Mouse (Mus musculus): ENCODE results near the gene Ttc27. TPM values are rescaled to one million over a fixed set of nuclear protein-coding genes. Genes with fewer than 3 reads are reported as not detected.
"Not testable (repeated sequence)": the region's sequence is repeated elsewhere in the genome, so short reads cannot be mapped to it uniquely, and the experiment has no call there.

The Ttc27 gene
- total RNA-seq (2017) = 65.2 and 69.6 TPM in 2 replicates

- peak; percentile 96 to 98 for ATAC-seq (replicated peaks in 1 of 2; ENCODE audit: insufficient read depth in 1 of 2, low FRiP score in 2 of 2, low TSS enrichment in 1 of 2, low read depth in 1 of 2, poor library complexity in 2 of 2, severe bottlenecking in 2 of 2)
These were observed at the start of gene Ttc27 for GRCm38 (mm10) chr17:74717618-74718151. TSS of gene Ttc27 (plus strand) at chr17:74717732.

- ATAC-seq (replicated peaks in 1 of 2; ENCODE audit: insufficient read depth in 1 of 2, low FRiP score in 2 of 2, low TSS enrichment in 1 of 2, low read depth in 1 of 2, poor library complexity in 2 of 2, severe bottlenecking in 2 of 2) = no peak
These were observed 49.5 kb upstream of the Ttc27 start for GRCm38 (mm10) chr17:74668010-74668409.

GRCm38 (mm10) chr17:74670031-74670430 is 47.5 kb upstream of the Ttc27 start:
- ATAC-seq (replicated peaks in 1 of 2; ENCODE audit: insufficient read depth in 1 of 2, low FRiP score in 2 of 2, low TSS enrichment in 1 of 2, low read depth in 1 of 2, poor library complexity in 2 of 2, severe bottlenecking in 2 of 2) = no peak

GRCm38 (mm10) chr17:74672446-74672845 is 45.1 kb upstream of the Ttc27 start:
- no peak for ATAC-seq (replicated peaks in 1 of 2; ENCODE audit: insufficient read depth in 1 of 2, low FRiP score in 2 of 2, low TSS enrichment in 1 of 2, low read depth in 1 of 2, poor library complexity in 2 of 2, severe bottlenecking in 2 of 2)

DNA sequence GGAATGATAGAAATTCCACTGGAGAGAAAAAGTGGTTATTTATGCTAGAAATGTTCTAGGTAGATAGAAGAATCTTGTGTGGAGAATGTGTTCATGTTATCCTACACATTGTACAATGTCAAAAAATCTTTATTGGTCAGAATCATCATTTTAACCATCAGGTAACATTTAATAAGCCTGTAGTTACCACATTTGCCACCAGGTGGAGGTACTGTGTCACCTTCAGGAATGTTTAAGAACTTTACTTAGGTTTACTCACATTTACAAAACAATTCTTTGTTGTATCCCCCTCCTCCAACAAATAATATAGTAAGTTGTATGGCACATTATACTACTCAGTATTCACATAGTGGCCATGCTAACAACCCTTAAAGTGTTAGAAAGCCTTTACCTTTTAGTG is 44.3 kb upstream of the Ttc27 start:
- peak; percentile 32 to 64; a peak in 1 of 4 replicates for ATAC-seq (replicated peaks in 1 of 2; ENCODE audit: insufficient read depth in 1 of 2, low FRiP score in 2 of 2, low TSS enrichment in 1 of 2, low read depth in 1 of 2, poor library complexity in 2 of 2, severe bottlenecking in 2 of 2)

- no peak for ATAC-seq (replicated peaks in 1 of 2; ENCODE audit: insufficient read depth in 1 of 2, low FRiP score in 2 of 2, low TSS enrichment in 1 of 2, low read depth in 1 of 2, poor library complexity in 2 of 2, severe bottlenecking in 2 of 2)
These were observed 39.5 kb upstream of the Ttc27 start for GRCm38 (mm10) chr17:74678061-74678460.

GRCm38 (mm10) chr17:74684927-74685326 is 32.6 kb upstream of the Ttc27 start:
- no peak for ATAC-seq (replicated peaks in 1 of 2; ENCODE audit: insufficient read depth in 1 of 2, low FRiP score in 2 of 2, low TSS enrichment in 1 of 2, low read depth in 1 of 2, poor library complexity in 2 of 2, severe bottlenecking in 2 of 2)

- ATAC-seq (replicated peaks in 1 of 2; ENCODE audit: insufficient read depth in 1 of 2, low FRiP score in 2 of 2, low TSS enrichment in 1 of 2, low read depth in 1 of 2, poor library complexity in 2 of 2, severe bottlenecking in 2 of 2) = no peak
These were observed 29.0 kb upstream of the Ttc27 start for GRCm38 (mm10) chr17:74688555-74688954.

- ATAC-seq (replicated peaks in 1 of 2; ENCODE audit: insufficient read depth in 1 of 2, low FRiP score in 2 of 2, low TSS enrichment in 1 of 2, low read depth in 1 of 2, poor library complexity in 2 of 2, severe bottlenecking in 2 of 2) = no peak
These were observed 28.1 kb upstream of the Ttc27 start for GRCm38 (mm10) chr17:74689406-74689805.

DNA sequence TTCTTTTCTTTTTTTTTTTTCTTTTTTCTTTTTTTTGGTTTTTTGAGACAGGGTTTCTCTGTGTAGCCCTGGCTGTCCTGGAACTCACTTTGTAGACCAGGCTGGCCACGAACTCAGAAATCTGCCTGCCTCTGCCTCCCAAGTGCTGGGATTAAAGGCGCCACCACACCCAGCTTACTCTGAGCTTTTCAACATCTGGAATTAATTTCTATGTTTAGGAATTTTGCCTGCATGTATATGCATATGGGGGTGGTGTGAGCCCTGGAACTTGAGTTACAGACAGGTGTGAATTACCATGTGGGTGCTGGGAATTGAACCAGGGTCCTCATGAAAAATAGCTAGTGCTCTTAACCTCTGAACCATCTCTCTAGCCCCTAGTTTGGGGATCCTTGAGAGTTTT is 15.9 kb upstream of the Ttc27 start:
- not testable (repeated sequence) for ATAC-seq (replicated peaks in 1 of 2; ENCODE audit: insufficient read depth in 1 of 2, low FRiP score in 2 of 2, low TSS enrichment in 1 of 2, low read depth in 1 of 2, poor library complexity in 2 of 2, severe bottlenecking in 2 of 2)

DNA sequence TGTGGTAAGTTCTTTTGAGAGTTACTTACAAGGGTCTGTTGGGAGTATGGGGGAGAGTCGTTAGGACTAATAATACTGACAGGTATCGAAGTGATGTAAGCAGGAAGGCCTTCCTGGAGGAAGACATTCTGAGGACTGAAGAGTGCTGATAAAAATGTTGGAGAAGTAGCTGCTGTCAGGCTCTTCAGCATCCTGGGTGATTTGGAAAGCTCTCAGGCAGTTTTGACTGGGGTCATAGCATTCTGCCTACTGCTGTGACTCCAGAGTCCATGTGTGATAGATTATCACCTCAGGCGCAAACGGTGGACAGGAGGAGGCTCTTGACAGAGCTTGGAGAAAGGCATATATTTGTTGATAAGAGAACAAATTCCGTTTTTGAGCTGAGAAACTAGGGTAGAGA is 12.1 kb upstream of the Ttc27 start:
- ATAC-seq (replicated peaks in 1 of 2; ENCODE audit: insufficient read depth in 1 of 2, low FRiP score in 2 of 2, low TSS enrichment in 1 of 2, low read depth in 1 of 2, poor library complexity in 2 of 2, severe bottlenecking in 2 of 2) = no peak

- no peak for ATAC-seq (replicated peaks in 1 of 2; ENCODE audit: insufficient read depth in 1 of 2, low FRiP score in 2 of 2, low TSS enrichment in 1 of 2, low read depth in 1 of 2, poor library complexity in 2 of 2, severe bottlenecking in 2 of 2)
These were observed 10.9 kb upstream of the Ttc27 start for GRCm38 (mm10) chr17:74706593-74706992.

- no peak for ATAC-seq (replicated peaks in 1 of 2; ENCODE audit: insufficient read depth in 1 of 2, low FRiP score in 2 of 2, low TSS enrichment in 1 of 2, low read depth in 1 of 2, poor library complexity in 2 of 2, severe bottlenecking in 2 of 2)
These were observed 9.8 kb upstream of the Ttc27 start for GRCm38 (mm10) chr17:74707637-74708152.

DNA sequence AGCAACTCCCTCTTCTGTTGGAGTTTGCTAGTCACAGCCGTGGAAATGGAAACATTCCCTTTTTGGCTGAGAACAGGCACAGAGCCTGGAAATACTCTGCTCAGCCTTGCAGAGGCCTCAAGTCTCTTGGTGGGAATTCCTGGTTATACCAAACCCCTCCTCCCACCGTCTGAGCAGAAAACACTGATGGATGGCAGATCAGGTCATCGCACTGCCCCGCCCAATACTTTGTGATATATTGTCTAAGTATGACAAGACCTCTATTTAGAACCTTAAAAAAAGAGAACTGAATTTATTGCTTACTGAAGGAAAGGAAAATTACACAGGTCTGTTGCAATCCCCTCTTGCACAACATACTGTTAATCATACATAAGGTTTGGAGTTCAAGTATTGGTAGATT is 6.8 kb upstream of the Ttc27 start:
- peak; percentile 39 to 53; a peak in 2 of 4 replicates for ATAC-seq (replicated peaks in 1 of 2; ENCODE audit: insufficient read depth in 1 of 2, low FRiP score in 2 of 2, low TSS enrichment in 1 of 2, low read depth in 1 of 2, poor library complexity in 2 of 2, severe bottlenecking in 2 of 2)

- no peak for ATAC-seq (replicated peaks in 1 of 2; ENCODE audit: insufficient read depth in 1 of 2, low FRiP score in 2 of 2, low TSS enrichment in 1 of 2, low read depth in 1 of 2, poor library complexity in 2 of 2, severe bottlenecking in 2 of 2)
These were observed 5.9 kb upstream of the Ttc27 start for GRCm38 (mm10) chr17:74711627-74712026.

GRCm38 (mm10) chr17:74715128-74715527 is 2.4 kb upstream of the Ttc27 start:
- no peak for ATAC-seq (replicated peaks in 1 of 2; ENCODE audit: insufficient read depth in 1 of 2, low FRiP score in 2 of 2, low TSS enrichment in 1 of 2, low read depth in 1 of 2, poor library complexity in 2 of 2, severe bottlenecking in 2 of 2)

- ATAC-seq (replicated peaks in 1 of 2; ENCODE audit: insufficient read depth in 1 of 2, low FRiP score in 2 of 2, low TSS enrichment in 1 of 2, low read depth in 1 of 2, poor library complexity in 2 of 2, severe bottlenecking in 2 of 2) = no peak
These were observed 1.8 kb upstream of the Ttc27 start for GRCm38 (mm10) chr17:74715724-74716123.

GRCm38 (mm10) chr17:74716643-74717042 is 889 bp upstream of the Ttc27 start:
- no peak for ATAC-seq (replicated peaks in 1 of 2; ENCODE audit: insufficient read depth in 1 of 2, low FRiP score in 2 of 2, low TSS enrichment in 1 of 2, low read depth in 1 of 2, poor library complexity in 2 of 2, severe bottlenecking in 2 of 2)

DNA sequence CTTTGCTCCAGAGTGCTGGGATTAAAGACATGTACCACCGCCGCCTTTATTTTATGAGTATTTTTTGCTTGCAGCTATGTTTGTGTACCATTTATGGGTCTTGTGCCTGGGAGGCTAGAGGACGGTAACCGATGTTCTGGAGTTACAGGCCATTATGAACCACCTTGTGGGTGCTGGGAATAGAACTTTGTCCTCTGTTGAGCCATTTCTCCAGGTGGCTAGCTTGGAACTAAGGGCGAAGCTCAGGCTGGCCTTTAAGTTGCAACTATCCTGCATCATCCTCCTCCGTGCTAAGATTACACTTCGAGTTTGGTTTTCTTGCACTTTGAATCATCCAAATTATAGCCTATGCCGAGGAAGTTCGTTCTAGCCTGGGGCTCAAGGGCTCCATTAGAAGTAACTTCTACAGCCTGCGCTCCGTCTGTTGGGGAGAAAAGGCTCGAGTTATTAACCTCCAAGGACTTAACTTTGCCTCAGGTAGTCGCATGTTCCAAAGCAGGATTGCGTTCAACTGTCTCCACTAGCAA is 378 bp upstream of the Ttc27 start:
- no peak; a peak in 1 of 4 replicates for ATAC-seq (replicated peaks in 1 of 2; ENCODE audit: insufficient read depth in 1 of 2, low FRiP score in 2 of 2, low TSS enrichment in 1 of 2, low read depth in 1 of 2, poor library complexity in 2 of 2, severe bottlenecking in 2 of 2)

Data from hematopoietic stem cell, adult 5-6 weeks (primary cell).